8 mouse cellular contexts compared by ENCODE assay signal in the genomic region with DNA sequence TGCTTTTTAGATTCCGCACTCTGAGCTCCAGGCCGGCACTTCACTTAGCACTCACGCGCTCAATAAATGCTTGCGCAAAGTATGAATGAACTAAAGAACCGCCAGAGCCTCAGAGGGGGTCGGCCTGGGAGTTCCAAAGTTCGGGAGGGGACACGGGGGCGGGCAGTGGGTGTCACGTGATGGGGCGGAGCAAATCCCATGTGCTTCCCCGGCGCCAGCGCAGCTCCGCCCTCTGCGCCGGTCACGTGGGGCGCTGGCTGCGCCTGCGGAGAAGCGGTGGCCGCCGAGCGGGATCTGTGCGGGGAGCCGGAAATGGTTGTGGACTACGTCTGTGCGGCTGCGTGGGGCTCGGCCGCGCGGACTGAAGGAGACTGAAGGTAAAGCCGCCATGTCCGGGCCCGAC. TPM values are rescaled to one million over a fixed set of nuclear protein-coding genes. Genes with fewer than 3 reads are reported as not detected.
DNase-seq lines count a peak whose midpoint lies in the region; ATAC-seq and TF ChIP-seq lines count a peak whose summit lies in the region.

No protein-coding gene starts in this region.

- H3K4me2 ChIP-seq in forebrain, embryonic 15.5 days (replicated peaks): peak overlapping the region; percentile 59

- H3K4me3 ChIP-seq in forebrain, embryonic 15.5 days: peak overlapping the region; percentile 87
- peak overlapping the region; percentile 73 for H3K4me3 ChIP-seq in lung, adult 2 months (replicated peaks; ENCODE audit: extremely low read depth, low read depth, low read length)

- peak; percentile 97 for DNase-seq in ES-CJ7 (ENCODE audit: low read depth, low spot score)
- DNase-seq in cerebellum, adult 11 months: peak; percentile 95
- DNase-seq in heart, postnatal 25 days (ENCODE audit: low spot score): peak; percentile 94
- DNase-seq in layer of hippocampus, adult 18-20 months (ENCODE audit: low spot score in 2 of 2): peak; percentile 94 to 96
- peak; percentile 96 for DNase-seq in lung, adult 2 months
- DNase-seq in thymus, adult 18-20 months: peak; percentile 90 to 93

- H3K4me1 ChIP-seq in forebrain, embryonic 15.5 days: peaks cover 29% of the 10 kb centered on the region
- H3K4me1 ChIP-seq in lung, adult 2 months (ENCODE audit: control insufficient read depth, insufficient read depth, low read length): peaks cover 13% of the 10 kb centered on the region

- no peaks in the 10 kb centered on the region for H3K9me3 ChIP-seq in forebrain, embryonic 15.5 days

- intact Hi-C loops in heart, postnatal 25 days (cut with DNase I): loop anchor here (2.0 kb wide), 1 partner anchor 18 kb away; no protein-coding TSS in a partner anchor

- peaks cover 22% of the 10 kb centered on the region for H3K36me3 ChIP-seq in forebrain, embryonic 15.5 days

- H3K27me3 ChIP-seq in forebrain, embryonic 15.5 days: no peaks in the 10 kb centered on the region

- peak; percentile 97 for ATAC-seq in forebrain, embryonic 15.5 days (replicated peaks)
- ATAC-seq in neutrophil, adult 5-6 weeks (ENCODE audit: extremely low read depth, insufficient number of reproducible peaks, low FRiP score, poor library complexity, severe bottlenecking): peak; percentile 68

- peak; percentile 66; the same call in 1 of the 2 replicates for TF ChIP-seq POLR2A in lung, adult 2 months (IDR thresholded peaks at IDR 0.05; ENCODE audit: borderline replicate concordance, extremely low read depth, low read depth, low read length)

- peak overlapping the region; percentile 89 for H3K27ac ChIP-seq in forebrain, embryonic 15.5 days (replicated peaks)

- peak overlapping the region; percentile 80 for H3K9ac ChIP-seq in forebrain, embryonic 15.5 days (replicated peaks)

- no peak for TF ChIP-seq CTCF in lung, adult 2 months (IDR thresholded peaks at IDR 0.05; ENCODE audit: insufficient read depth, low read length)

- under 1% methylated on average over 30 of the region's 38 CpGs for WGBS in forebrain, embryonic 15.5 days
- under 1% methylated on average over 38 of the region's 38 CpGs for WGBS in lung, adult 2 months

RNA-seq across cellular contexts. Expression of a gene that starts 4.4 kb away (rescaled TPM):
- 137 and 140 TPM in 2 replicates for polyA plus RNA-seq in forebrain, embryonic 15.5 days (2015; fragmentation: Nextera tagmentation; extraction: Ambion mirVana)
- total RNA-seq in heart, postnatal 25 days (2021): 100 to 1,000 TPM; 388 to 397 TPM
- 100 to 1,000 TPM; 278 to 283 TPM for total RNA-seq in layer of hippocampus, adult 18-20 months (2021)
- 341 and 342 TPM in 2 replicates for polyA plus RNA-seq in lung, adult 2 months (2012; rRNA removed)
- total RNA-seq in neutrophil, adult 5-6 weeks (2017): 148 and 172 TPM in 2 replicates

RNA-seq across cellular contexts. Expression of a gene that starts 20.5 kb away (rescaled TPM):
- polyA plus RNA-seq in forebrain, embryonic 15.5 days (2015; fragmentation: Nextera tagmentation; extraction: Ambion mirVana): 51.8 and 54.4 TPM in 2 replicates
- 10 to 100 TPM; 28.3 to 31.4 TPM for total RNA-seq in heart, postnatal 25 days (2021)
- 100 to 1,000 TPM; 445 to 503 TPM for total RNA-seq in layer of hippocampus, adult 18-20 months (2021)
- polyA plus RNA-seq in lung, adult 2 months (2012; rRNA removed): 17.3 and 19.2 TPM in 2 replicates
- 0.61 TPM in 1 of 2 replicates, not detected in the other for total RNA-seq in neutrophil, adult 5-6 weeks (2017)

RNA-seq across cellular contexts. Expression of a gene that starts 21.0 kb away (rescaled TPM):
- 379 and 388 TPM in 2 replicates for polyA plus RNA-seq in forebrain, embryonic 15.5 days (2015; fragmentation: Nextera tagmentation; extraction: Ambion mirVana)
- total RNA-seq in heart, postnatal 25 days (2021): 100 to 1,000 TPM; 190 to 201 TPM
- total RNA-seq in layer of hippocampus, adult 18-20 months (2021): 100 to 1,000 TPM; 206 to 212 TPM
- 56.0 and 90.0 TPM in 2 replicates for polyA plus RNA-seq in lung, adult 2 months (2012; rRNA removed)
- total RNA-seq in neutrophil, adult 5-6 weeks (2017): 81.6 and 82.6 TPM in 2 replicates

RNA-seq across cellular contexts. Expression of a gene that starts 42.9 kb away (rescaled TPM):
- 11.9 and 12.7 TPM in 2 replicates for polyA plus RNA-seq in forebrain, embryonic 15.5 days (2015; fragmentation: Nextera tagmentation; extraction: Ambion mirVana)
- under 1 TPM; 0.56 to 0.57 TPM for total RNA-seq in heart, postnatal 25 days (2021)
- total RNA-seq in layer of hippocampus, adult 18-20 months (2021): 10 to 100 TPM; 24.6 to 27.1 TPM
- polyA plus RNA-seq in lung, adult 2 months (2012; rRNA removed): 0.37 and 0.64 TPM in 2 replicates
- total RNA-seq in neutrophil, adult 5-6 weeks (2017): not detected in 2 replicates

RNA-seq across cellular contexts. Expression of a gene that starts 45.0 kb away (rescaled TPM):
- polyA plus RNA-seq in forebrain, embryonic 15.5 days (2015; fragmentation: Nextera tagmentation; extraction: Ambion mirVana): 86.4 and 96.1 TPM in 2 replicates
- total RNA-seq in heart, postnatal 25 days (2021): 10 to 100 TPM in 1 of 2 experiments, 1 to 10 TPM in 1; 9.0 to 10.5 TPM
- total RNA-seq in layer of hippocampus, adult 18-20 months (2021): 10 to 100 TPM; 21.5 to 26.2 TPM
- polyA plus RNA-seq in lung, adult 2 months (2012; rRNA removed): 8.3 and 12.0 TPM in 2 replicates
- total RNA-seq in neutrophil, adult 5-6 weeks (2017): 14.7 and 21.9 TPM in 2 replicates

Comparison
In these comparisons a context has a peak if more than half of its experiments do, and no peak if none do; other contexts are left out.
1. Peak in every context shown above with its lines: DNase-seq, ATAC-seq, H3K4me3 ChIP-seq and H3K27ac ChIP-seq.
2. RNA of a gene that starts 20.5 kb away (total RNA-seq): 445 to 503 TPM in layer of hippocampus, adult 18-20 months and 28.3 to 31.4 TPM in heart, postnatal 25 days; 0.61 TPM in neutrophil, adult 5-6 weeks; every median in the first group is over 10 times any median in the second.